Mouse (Mus musculus) MEL (cell line): ENCODE data around the gene Tex22.

Source experiments
- CTCF ChIP-seq, 3 experiments: IDR thresholded peaks in 2 of 3; conservative IDR thresholded peaks in 1 of 3; 2 replicates each; pipeline ENCODE4 v1.5.1; 2011 to 2012; ENCODE audit warnings: low read length in 3 of 3, low read depth in 2 of 3, mild to moderate bottlenecking in 2 of 3, improper control_type of control experiment in 1 of 3, inconsistent platforms in 1 of 3, mixed read lengths in 1 of 3, moderate library complexity in 1 of 3; ENCODE audit not compliant: control insufficient read depth in 1 of 3, insufficient read depth in 1 of 3, poor library complexity in 1 of 3, severe bottlenecking in 1 of 3
- E2F4 ChIP-seq: IDR thresholded peaks from 2 replicates; pipeline ENCODE4 v1.6.1; 2011; ENCODE audit warnings: low read depth, low read length, improper control_type of control experiment, borderline replicate concordance
- GABPA ChIP-seq: IDR thresholded peaks from 2 replicates; pipeline ENCODE4 v1.6.1; 2012; ENCODE audit warnings: low read depth, mild to moderate bottlenecking, inconsistent platforms, low read length, improper control_type of control experiment, moderate library complexity
- JUND ChIP-seq: IDR thresholded peaks from 2 replicates; pipeline ENCODE4 v1.6.1; 2011; ENCODE audit warnings: low read depth, mild to moderate bottlenecking, improper control_type of control experiment, low read length
- POLR2A ChIP-seq, 2 experiments: IDR thresholded peaks; 2 replicates each; pipeline ENCODE4 v1.6.1; 2011 to 2012; ENCODE audit warnings: low read length in 2 of 2, mild to moderate bottlenecking in 2 of 2, control low read depth in 1 of 2, improper control_type of control experiment in 1 of 2, low read depth in 1 of 2, moderate library complexity in 1 of 2; ENCODE audit not compliant: control insufficient read depth in 1 of 2, insufficient read depth in 1 of 2, poor library complexity in 1 of 2
- POLR2AphosphoS2 ChIP-seq: IDR thresholded peaks from 2 replicates; pipeline ENCODE4 v1.6.1; 2011; ENCODE audit warnings: low read length, improper control_type of control experiment
- SIN3A ChIP-seq: IDR thresholded peaks from 2 replicates; pipeline ENCODE4 v1.6.1; 2012; ENCODE audit warnings: low read length, improper control_type of control experiment, inconsistent platforms
- ZNF384 ChIP-seq: IDR thresholded peaks from 2 replicates; pipeline ENCODE4 v1.6.1; 2012; ENCODE audit warnings: low read depth, mild to moderate bottlenecking, inconsistent platforms, low read length, improper control_type of control experiment

DNA sequence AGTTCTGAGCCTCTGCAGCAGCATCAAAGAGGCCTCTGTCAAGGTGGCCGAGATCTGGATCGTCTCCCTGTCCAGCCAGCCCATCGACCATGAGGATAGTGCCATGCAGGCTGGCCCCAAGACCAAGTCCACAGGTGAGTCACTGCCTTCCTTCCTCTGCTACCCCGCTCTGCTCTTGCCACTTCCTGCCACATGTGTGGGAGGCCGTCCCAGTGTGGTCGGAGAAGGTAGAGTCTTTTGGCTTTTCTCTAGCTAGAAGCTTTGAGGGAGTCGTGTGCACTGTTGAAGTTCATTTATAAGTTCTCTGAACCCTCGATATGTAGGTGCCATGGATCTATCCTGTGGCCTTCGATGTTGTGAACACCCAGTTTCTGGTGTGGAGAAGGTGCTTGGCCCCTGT lies 24.5 kb upstream of the Tex22 start:
- TF ChIP-seq ZNF384 (no peak), GABPA (no peak), E2F4 (no peak), POLR2A (IDR thresholded peaks at IDR 0.05; ENCODE audit: control insufficient read depth in 1 of 2, insufficient read depth in 1 of 2, low read depth in 1 of 2, low read length in 2 of 2, poor library complexity in 1 of 2) (no peak), JUND (no peak), SIN3A (no peak), POLR2AphosphoS2 (no peak), CTCF (IDR thresholded peaks at IDR 0.05 in 2 of 3, conservative IDR thresholded peaks at IDR 0.05 in 1 of 3; ENCODE audit: control insufficient read depth in 1 of 3, insufficient read depth in 1 of 3, low read depth in 2 of 3, low read length in 3 of 3, poor library complexity in 1 of 3, severe bottlenecking in 1 of 3) (no peak)
